Mouse (Mus musculus) CD4-positive naive resting alpha-beta T cell, adult 57 days (primary cell): ENCODE measurements around the gene Crebrf. TPM values are rescaled to one million over a fixed set of nuclear protein-coding genes. Genes with fewer than 3 reads are reported as not detected.

Source experiments
- total RNA-seq: library from RNA; stranded (reverse); gene quantifications from one replicate; pipeline ENCODE4 v1.2.4, GENCODE M21; 2023

The Crebrf gene
- total RNA-seq = 126 TPM

GRCm38 (mm10) chr17:26715271-26715758 lies at the start of gene Crebrf:
Gene Crebrf, plus strand, starts transcription at chr17:26715650.

GRCm38 (mm10) chr17:26780750-26781571 lies 65.5 kb downstream of the Crebrf start, which contains the start of gene Bnip1:
Gene Bnip1, plus strand, starts transcription at chr17:26781066.

Other genes with a start within 250 kb of the Crebrf start
- gene Ergic1, start 154.2 kb upstream of the Crebrf start, total RNA-seq = 27.4 TPM
- gene Dusp1, start 153.5 kb upstream of the Crebrf start, total RNA-seq = 726 TPM
- 70.4 TPM for gene Atp6v0e, start 52.4 kb upstream of the Crebrf start, total RNA-seq
- 28.1 TPM for gene Bnip1, start 65.4 kb downstream of the Crebrf start, total RNA-seq
- gene Nkx2-5, start 129.4 kb downstream of the Crebrf start, total RNA-seq = not detected
- 7.1 TPM for gene Kifc5b, start 201.4 kb downstream of the Crebrf start, total RNA-seq
- gene Phf1, start 217.4 kb downstream of the Crebrf start, total RNA-seq = 154 TPM
- 88.8 TPM for gene Cuta, start 223.9 kb downstream of the Crebrf start, total RNA-seq
- 2.7 TPM for gene Syngap1, start 225.6 kb downstream of the Crebrf start, total RNA-seq